Mouse (Mus musculus): ENCODE data around the gene Mt4. TPM values are rescaled to one million over a fixed set of nuclear protein-coding genes. Genes with fewer than 3 reads are reported as not detected.
"Not testable (repeated sequence)": the region's sequence is repeated elsewhere in the genome, so short reads cannot be mapped to it uniquely, and the experiment has no call there.

Gene Mt4
- polyA plus RNA-seq, 1 experiment from 2014 or later: not detected

DNA sequence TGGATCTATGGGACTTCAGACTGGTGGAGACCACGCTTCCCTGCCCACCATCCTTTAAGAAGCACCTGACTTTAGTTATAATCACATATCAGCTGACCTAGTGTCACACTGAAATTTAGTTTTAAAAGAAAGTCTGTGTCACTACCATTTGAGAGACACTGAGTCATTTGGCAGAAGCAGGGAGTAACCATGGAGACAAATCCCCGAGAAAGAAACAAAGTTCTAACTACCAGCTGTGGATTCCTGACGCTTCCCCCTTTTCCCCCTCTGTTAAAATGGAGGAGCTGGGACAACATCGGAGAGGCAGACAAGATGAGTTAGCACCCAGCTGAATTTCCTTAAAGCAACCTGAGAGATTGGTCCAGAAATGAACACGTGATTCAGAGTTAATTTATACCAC, 11.2 kb downstream of the Mt4 start:
- 48% methylated on average over 5 of the region's 5 CpGs for WGBS

DNA sequence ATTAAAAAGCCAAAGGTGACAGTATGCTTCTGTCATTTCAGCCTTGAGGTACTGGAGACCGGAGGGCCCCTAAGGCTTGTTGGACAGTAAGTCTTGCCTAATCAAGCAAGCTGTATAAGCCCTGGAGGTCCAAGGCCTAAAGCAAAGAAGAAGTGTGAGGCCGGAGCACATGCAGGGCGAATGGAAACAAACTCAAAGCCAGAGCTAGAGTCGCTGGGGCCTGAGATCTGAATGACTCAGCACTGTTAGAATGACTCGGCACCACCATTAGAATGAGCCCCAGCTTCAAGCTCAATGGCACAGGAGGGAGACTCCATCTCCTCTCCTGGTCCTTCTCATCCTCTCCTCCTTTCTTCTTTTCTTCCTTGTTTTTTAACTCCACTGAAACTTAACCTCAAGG, 13.9 kb downstream of the Mt4 start:
- peaks cover 35% of the 10 kb centered on the region for H3K27me3 ChIP-seq (ENCODE audit: insufficient read depth, poor library complexity, severe bottlenecking)
- DNase-seq (ENCODE audit: low spot score): no peak
- H3K9me3 ChIP-seq: no peaks in the 10 kb centered on the region
- H3K27ac ChIP-seq: peak overlapping the region; percentile 16; the same call in 1 of the 2 replicates
- H3K4me1 ChIP-seq: peaks cover 31% of the 10 kb centered on the region
- H3K4me3 ChIP-seq: no peak overlapping the region
- no peaks in the 10 kb centered on the region for H3K36me3 ChIP-seq
- 64% methylated on average over 5 of the region's 5 CpGs for WGBS

More for the DNA sequence above, 11.2 kb downstream of the Mt4 start:
- no peak for DNase-seq (ENCODE audit: low spot score)
- Histone ChIP-seq H3K36me3 (no peaks in the 10 kb centered on the region), H3K27ac (no peak overlapping the region), H3K4me3 (no peak overlapping the region), H3K27me3 (ENCODE audit: insufficient read depth, poor library complexity, severe bottlenecking) (peaks cover 27% of the 10 kb centered on the region), H3K9me3 (no peaks in the 10 kb centered on the region), H3K4me1 (peaks cover 12% of the 10 kb centered on the region)

DNA sequence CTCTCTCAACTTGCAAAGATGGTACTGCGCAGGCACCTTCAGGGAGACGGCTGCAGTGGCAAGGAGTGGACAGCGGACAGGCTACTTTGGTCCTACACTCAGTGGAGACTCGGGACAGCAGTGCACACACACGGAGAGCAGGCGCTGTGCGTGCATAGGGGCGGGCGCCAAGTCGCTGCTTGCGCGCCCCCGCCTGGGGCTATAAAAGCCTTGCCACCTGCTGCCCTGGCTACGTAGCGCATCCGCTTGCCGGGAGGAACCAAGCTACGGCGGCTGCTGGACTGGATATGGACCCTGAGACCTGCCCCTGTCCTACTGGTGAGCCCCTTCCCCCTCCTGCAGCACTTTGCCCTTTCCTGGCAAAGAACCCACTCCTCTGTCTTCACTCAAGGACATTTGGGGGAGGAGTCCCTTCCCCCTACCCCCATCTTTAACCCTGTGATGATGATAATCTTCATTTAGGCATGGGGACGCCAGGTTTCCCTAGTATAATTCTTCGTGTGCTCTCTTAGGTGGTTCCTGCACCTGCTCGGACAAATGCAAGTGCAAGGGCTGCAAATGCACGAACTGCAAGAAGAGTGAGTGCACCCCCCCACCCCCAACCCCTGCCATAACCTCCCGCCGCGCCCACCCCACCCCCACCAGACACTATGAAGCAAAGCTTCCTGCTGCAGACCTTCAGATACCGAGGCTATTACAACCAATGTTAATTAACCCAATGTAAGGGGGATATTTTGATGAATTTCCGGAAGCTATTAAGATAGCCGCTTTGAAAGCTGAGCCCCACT, 15.7 kb downstream of the Mt4 start, which contains the start of gene Mt3:
Gene Mt3, plus strand, starts transcription at position 95 of the 788 bp plus-strand sequence.
- Histone ChIP-seq H3K9me3 (no peaks in the 10 kb centered on the region), H3K4me1 (peaks cover 35% of the 10 kb centered on the region), H3K27ac (peak within 1 kb of the TSS; percentile 1; the same call in 1 of the 2 replicates), H3K36me3 (no peaks in the 10 kb centered on the region), H3K4me3 (peak within 1 kb of the TSS; percentile 49), H3K27me3 (ENCODE audit: insufficient read depth, poor library complexity, severe bottlenecking) (peaks cover 35% of the 10 kb centered on the region)
- DNase-seq (ENCODE audit: low spot score): no peak
- WGBS: 3% methylated on average over 29 of the region's 29 CpGs

DNA sequence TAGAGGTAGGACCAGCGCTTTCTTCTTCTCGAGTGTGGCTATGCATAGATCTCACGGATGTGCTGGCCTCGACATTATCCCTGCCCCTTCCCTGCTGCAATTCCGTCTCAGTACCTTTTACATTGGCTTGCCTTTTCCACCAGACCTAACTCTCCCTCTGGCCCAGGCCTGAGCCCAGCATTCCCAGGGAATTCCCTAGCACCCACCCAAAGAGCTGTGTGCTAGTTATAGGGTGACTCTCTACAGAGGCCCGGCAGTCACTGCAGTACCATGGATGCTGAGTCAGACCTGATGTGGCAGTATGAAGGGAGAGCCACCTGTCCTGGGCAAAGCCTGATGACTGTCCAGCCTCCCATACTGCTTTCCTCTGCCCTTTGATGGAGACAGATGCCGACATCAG, 16.5 kb downstream of the Mt4 start:
- peaks cover 35% of the 10 kb centered on the region for H3K4me1 ChIP-seq
- no peaks in the 10 kb centered on the region for H3K9me3 ChIP-seq
- H3K27ac ChIP-seq: no peak overlapping the region
- no peaks in the 10 kb centered on the region for H3K36me3 ChIP-seq
- peaks cover 35% of the 10 kb centered on the region for H3K27me3 ChIP-seq (ENCODE audit: insufficient read depth, poor library complexity, severe bottlenecking)
- H3K4me3 ChIP-seq: peak overlapping the region; percentile 49
- no peak for DNase-seq (ENCODE audit: low spot score)
- 25% methylated on average over 7 of the region's 7 CpGs for WGBS

DNA sequence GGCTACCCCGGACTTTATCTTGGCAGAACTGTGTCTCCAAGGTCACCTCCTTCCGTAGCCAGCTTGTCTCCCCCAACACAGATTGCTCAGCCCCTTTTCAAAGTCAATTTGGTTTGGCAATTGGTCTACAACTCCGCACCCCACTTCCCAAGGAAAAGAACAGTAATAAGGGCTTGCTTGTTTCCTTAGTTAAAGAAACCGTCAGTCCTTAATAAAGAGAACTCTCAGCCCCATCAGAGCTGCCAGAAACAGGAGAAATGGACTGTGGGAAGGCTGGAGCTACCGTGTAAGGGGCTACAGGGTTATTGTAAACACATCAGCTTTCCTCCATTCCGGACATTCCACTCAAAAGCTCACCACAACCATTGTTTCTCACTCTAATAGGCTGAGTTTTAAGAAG, 17.5 kb downstream of the Mt4 start:
- no peaks in the 10 kb centered on the region for H3K9me3 ChIP-seq
- no peak for DNase-seq (ENCODE audit: low spot score)
- H3K4me3 ChIP-seq: no peak overlapping the region
- 45% methylated on average over 6 of the region's 6 CpGs for WGBS
- H3K36me3 ChIP-seq: no peaks in the 10 kb centered on the region
- peak overlapping the region; percentile 47; the same call in 1 of the 2 replicates for H3K27ac ChIP-seq
- H3K27me3 ChIP-seq (ENCODE audit: insufficient read depth, poor library complexity, severe bottlenecking): peaks cover 28% of the 10 kb centered on the region
- H3K4me1 ChIP-seq: peaks cover 35% of the 10 kb centered on the region

DNA sequence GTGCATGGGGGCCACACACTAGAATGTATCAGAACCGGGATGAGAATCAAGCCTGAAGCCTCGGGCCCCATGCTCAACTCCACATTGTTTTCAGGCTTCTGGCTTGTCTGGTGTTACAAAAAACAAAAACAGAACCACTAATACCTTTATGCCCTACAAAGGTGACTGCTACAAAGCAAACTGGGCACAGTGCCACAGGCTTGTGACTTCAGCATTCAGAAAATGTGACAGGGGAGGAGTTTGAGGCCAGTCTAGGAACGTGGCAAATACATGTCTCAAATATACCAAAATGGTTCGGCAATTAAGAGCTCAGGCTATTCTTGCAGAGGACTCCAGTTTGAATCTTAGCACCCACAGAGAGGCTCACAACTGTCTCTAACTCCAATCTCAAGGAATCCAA, 19.1 kb downstream of the Mt4 start:
- no peak overlapping the region for H3K27ac ChIP-seq
- no peaks in the 10 kb centered on the region for H3K9me3 ChIP-seq
- peaks cover 35% of the 10 kb centered on the region for H3K4me1 ChIP-seq
- H3K4me3 ChIP-seq: no peak overlapping the region
- no peak for DNase-seq (ENCODE audit: low spot score)
- peaks cover 25% of the 10 kb centered on the region for H3K27me3 ChIP-seq (ENCODE audit: insufficient read depth, poor library complexity, severe bottlenecking)
- WGBS: 72% methylated on average over 4 of the region's 4 CpGs
- H3K36me3 ChIP-seq: no peaks in the 10 kb centered on the region

DNA sequence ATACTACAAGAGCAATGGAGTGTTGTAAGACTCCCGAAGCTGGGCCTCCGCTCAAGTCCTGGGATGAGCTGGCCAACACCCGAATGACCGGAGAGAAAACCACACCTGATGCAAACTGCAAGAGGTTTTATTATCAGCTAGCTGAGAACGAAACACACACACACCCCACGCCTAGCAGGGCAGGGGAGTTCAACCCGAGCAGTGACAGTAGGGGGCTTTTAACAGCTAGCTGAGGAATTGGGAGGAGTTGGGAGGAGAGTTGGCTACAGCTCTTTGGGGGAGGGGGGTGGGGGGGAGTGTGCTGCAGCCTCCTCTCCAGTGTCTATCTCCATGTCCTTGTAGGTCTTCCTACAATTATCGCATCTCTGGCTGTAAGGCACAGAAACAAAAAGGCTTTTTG, 28.8 kb downstream of the Mt4 start:
- H3K4me3 ChIP-seq; H3K9me3 ChIP-seq; H3K36me3 ChIP-seq; DNase-seq (ENCODE audit: low spot score); H3K27ac ChIP-seq; H3K4me1 ChIP-seq: not testable (repeated sequence)
- H3K27me3 ChIP-seq (ENCODE audit: insufficient read depth, poor library complexity, severe bottlenecking): peaks cover 28% of the 10 kb centered on the region
- WGBS: 64% methylated on average over 8 of the region's 8 CpGs

DNA sequence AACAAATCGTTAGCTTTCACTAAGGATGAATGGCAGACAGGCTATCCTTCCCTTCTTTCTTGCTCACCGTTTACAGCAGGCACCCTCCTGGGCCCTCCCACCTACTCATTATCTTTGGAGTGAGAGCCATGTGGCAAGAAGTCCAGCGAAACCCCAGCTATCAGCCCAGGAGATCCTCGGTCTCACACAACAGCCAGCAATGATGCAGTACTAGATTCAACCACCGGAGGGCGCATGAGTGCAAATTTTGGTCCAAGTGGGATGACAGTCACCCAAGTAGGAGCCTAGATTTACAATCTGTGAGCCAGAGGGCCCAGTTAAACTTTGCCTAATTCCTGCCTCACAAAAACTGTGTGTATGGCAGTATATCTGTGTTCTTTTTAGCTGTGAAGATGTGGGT, 30.2 kb downstream of the Mt4 start:
- H3K4me1 ChIP-seq: peaks cover 11% of the 10 kb centered on the region
- peak; percentile 92 for DNase-seq (ENCODE audit: low spot score)
- 0 out of 2 replicates have a peak overlapping the region, but pooled peaks have one; percentile 24 for H3K4me3 ChIP-seq
- no peak overlapping the region for H3K27ac ChIP-seq
- H3K27me3 ChIP-seq (ENCODE audit: insufficient read depth, poor library complexity, severe bottlenecking): peaks cover 43% of the 10 kb centered on the region
- H3K9me3 ChIP-seq: no peaks in the 10 kb centered on the region
- H3K36me3 ChIP-seq: no peaks in the 10 kb centered on the region
- 5% methylated on average over 6 of the region's 6 CpGs for WGBS

DNA sequence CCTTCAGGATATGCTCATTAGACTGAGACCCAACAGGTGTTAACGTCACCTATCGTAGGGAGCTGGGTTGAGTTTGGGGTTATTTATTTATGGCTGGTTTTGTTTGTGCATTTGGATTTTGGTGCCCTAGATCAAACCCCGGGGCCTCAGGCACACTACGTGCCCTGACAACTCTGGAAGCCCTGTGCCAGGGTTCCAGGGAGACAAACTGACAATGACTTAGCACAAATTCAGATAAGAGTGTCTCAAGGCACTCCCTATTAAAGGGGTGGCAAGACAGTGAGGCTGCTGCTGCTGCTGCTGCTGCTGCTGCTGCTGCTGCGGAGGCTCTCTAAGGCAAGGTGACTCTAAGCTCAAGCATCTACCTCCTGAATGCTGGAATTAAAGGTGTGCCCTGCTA, 32.5 kb downstream of the Mt4 start:
- Histone ChIP-seq H3K4me1 (peaks cover 22% of the 10 kb centered on the region), H3K9me3 (no peaks in the 10 kb centered on the region), H3K27ac (no peak overlapping the region), H3K27me3 (ENCODE audit: insufficient read depth, poor library complexity, severe bottlenecking) (peaks cover 66% of the 10 kb centered on the region), H3K36me3 (no peaks in the 10 kb centered on the region), H3K4me3 (no peak overlapping the region)
- no peak for DNase-seq (ENCODE audit: low spot score)
- 76% methylated on average over 5 of the region's 5 CpGs for WGBS

DNA sequence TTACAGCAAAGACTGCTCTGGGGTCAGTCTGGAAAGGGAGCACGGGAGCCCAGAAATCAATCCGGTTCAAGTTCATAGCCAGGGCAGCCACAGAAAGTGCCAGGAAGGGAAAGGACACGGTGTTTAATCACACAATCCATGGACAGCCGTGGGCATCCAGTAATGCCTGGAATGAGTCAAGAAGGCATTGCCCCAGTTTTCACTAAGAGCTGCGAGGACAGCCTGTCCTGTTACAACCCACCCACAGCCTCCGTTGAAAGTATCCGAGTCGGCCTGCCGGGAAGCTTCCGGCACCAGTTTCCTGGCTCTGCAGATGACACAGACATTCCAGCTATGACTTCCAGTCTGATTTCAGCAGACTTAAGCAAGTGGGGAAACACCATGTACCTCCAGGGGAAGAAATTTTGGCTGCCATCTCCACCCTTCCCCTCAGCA, 34.3 kb downstream of the Mt4 start:
- Histone ChIP-seq H3K4me3 (peak overlapping the region; percentile 61), H3K27ac (peak overlapping the region; percentile 73; the same call in 1 of the 2 replicates), H3K4me1 (peaks cover 22% of the 10 kb centered on the region), H3K36me3 (no peaks in the 10 kb centered on the region), H3K27me3 (ENCODE audit: insufficient read depth, poor library complexity, severe bottlenecking) (peaks cover 84% of the 10 kb centered on the region), H3K9me3 (no peaks in the 10 kb centered on the region)
- WGBS: 39% methylated on average over 10 of the region's 10 CpGs
- DNase-seq (ENCODE audit: low spot score): no peak

DNA sequence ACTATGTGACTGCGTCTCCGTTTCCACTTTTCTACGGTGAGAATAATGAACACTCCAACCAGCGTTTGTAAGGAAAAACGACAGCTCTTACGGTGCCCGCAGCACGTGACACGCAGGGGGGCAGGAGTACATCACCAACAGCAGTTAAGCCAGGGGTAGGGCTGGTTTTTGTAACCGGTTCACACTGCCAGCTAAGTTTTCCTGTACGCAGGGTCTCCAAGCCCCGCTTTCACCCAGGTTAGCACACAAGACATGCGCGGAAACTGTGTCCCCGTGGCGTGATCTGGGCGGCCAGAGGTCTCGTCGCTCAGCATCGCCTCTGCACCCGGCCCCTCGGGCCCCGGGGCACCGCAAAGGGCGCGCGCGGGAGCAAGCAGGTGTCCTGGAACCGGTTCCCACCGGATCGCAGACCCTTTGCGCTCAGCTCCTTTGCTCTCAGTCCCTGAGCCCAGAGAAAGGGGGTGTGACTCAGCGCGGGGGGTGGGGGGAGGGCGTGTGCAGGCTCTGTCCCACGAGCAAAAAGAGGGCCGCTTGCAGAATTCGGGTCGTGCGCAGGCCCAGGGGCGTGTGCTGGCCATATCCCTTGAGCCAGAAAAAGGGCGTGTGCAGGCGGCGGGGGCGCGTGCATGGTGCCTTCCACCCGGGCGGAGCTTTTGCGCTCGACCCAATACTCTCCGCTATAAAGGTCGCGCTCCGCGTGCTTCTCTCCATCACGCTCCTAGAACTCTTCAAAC, 35.2 kb downstream of the Mt4 start, which contains the start of gene Mt2:
Gene Mt2, plus strand, starts transcription at position 590 of the 734 bp plus-strand sequence.
- peak; percentile 95 for DNase-seq (ENCODE audit: low spot score)
- Histone ChIP-seq H3K4me3 (peak within 1 kb of the TSS; percentile 61), H3K9me3 (no peaks in the 10 kb centered on the region), H3K4me1 (peaks cover 22% of the 10 kb centered on the region), H3K27ac (peak within 1 kb of the TSS; percentile 73), H3K27me3 (ENCODE audit: insufficient read depth, poor library complexity, severe bottlenecking) (peaks cover 93% of the 10 kb centered on the region), H3K36me3 (no peaks in the 10 kb centered on the region)
- under 1% methylated on average over 56 of the region's 56 CpGs for WGBS

DNA sequence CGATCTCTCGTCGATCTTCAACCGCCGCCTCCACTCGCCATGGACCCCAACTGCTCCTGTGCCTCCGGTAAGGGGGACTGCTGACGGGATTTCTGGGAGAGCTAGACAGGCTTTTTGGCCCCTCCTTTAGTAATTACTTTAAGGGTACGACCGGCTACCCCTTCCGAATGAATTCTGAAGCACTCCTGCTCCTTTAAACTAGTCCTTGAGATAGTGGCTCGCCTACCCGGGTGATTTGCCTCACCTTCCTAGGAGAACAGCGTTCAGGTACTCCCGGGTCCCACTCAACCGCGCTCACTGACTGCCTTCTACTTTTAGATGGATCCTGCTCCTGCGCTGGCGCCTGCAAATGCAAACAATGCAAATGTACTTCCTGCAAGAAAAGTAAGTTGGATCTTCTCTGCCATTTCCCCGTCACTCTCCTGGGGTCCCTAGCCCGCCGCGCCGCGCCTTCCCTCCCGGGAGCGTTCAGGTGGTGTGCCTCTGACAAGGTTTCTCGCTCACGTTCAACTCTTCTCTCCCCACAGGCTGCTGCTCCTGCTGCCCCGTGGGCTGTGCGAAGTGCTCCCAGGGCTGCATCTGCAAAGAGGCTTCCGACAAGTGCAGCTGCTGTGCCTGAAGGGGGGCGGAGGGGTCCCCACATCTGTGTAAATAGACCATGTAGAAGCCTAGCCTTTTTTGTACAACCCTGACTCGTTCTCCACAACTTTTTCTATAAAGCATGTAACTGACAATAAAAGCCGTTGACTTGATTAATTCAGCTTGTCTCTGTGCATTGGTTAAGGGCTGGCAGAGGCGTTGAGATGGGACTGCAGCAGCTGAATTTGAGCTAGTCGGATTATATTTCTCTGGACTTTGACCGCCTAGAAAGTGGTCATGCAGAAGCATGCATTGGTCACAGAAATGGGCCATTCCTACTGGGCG, 36.1 kb downstream of the Mt4 start:
- Histone ChIP-seq H3K27ac (peak overlapping the region; percentile 73), H3K27me3 (ENCODE audit: insufficient read depth, poor library complexity, severe bottlenecking) (peaks cover 96% of the 10 kb centered on the region), H3K4me3 (peak overlapping the region; percentile 61), H3K9me3 (no peaks in the 10 kb centered on the region), H3K36me3 (no peaks in the 10 kb centered on the region), H3K4me1 (peaks cover 22% of the 10 kb centered on the region)
- peak; percentile 79 for DNase-seq (ENCODE audit: low spot score)
- 2% methylated on average over 39 of the region's 39 CpGs for WGBS

All from heart, embryonic 10.5 days (tissue).